Mouse (Mus musculus) neural tube, embryonic 14.5 days (tissue): ENCODE results near the gene Pthlh. TPM values are rescaled to one million over a fixed set of nuclear protein-coding genes. Genes with fewer than 3 reads are reported as not detected.
"Not testable (repeated sequence)": the region's sequence is repeated elsewhere in the genome, so short reads cannot be mapped to it uniquely, and the experiment has no call there.

ENCODE experiments used
- ATAC-seq: fragments of 200-750 bp; cut with Nextera tagmentation; 2 replicates; pipeline ENCODE4 v1.8.0; 2017; ENCODE audit warnings: low read depth, mild to moderate bottlenecking, moderate TSS enrichment, moderate library complexity
- H3K27ac ChIP-seq: fragments of 300-500 bp; sonication (generic); 2 replicates; pipeline ENCODE4 v1.5.1; 2014; ENCODE audit warnings: low read depth, mild to moderate bottlenecking, control low read depth, low read length, moderate library complexity, mixed read lengths
- H3K27me3 ChIP-seq: fragments of 300-500 bp; sonication (generic); 2 replicates; pipeline ENCODE4 v1.6.1; 2014; ENCODE audit warnings: low read length; ENCODE audit not compliant: control insufficient read depth, insufficient read depth
- H3K36me3 ChIP-seq: fragments of 300-500 bp; sonication (generic); 2 replicates; pipeline ENCODE4 v1.6.1; 2014; ENCODE audit warnings: low read length, mixed read lengths; ENCODE audit not compliant: control insufficient read depth, insufficient read depth
- H3K4me1 ChIP-seq: fragments of 300-500 bp; sonication (generic); 2 replicates; pipeline ENCODE4 v1.6.1; 2014; ENCODE audit warnings: low read length; ENCODE audit not compliant: control insufficient read depth, insufficient read depth
- H3K4me2 ChIP-seq: fragments of 300-500 bp; sonication (generic); 2 replicates; pipeline ENCODE4 v1.6.1; 2014; ENCODE audit warnings: mild to moderate bottlenecking, low read depth, low read length, control low read depth
- H3K4me3 ChIP-seq: fragments of 300-500 bp; sonication (generic); 2 replicates; pipeline ENCODE4 v1.5.1; 2014; ENCODE audit warnings: low read depth, low read length, control low read depth, mixed read lengths
- H3K9ac ChIP-seq: fragments of 300-500 bp; sonication (generic); replicated peaks from 2 replicates; pipeline ENCODE4 v1.6.1; 2014; ENCODE audit warnings: low read depth, mild to moderate bottlenecking, control low read depth, low read length, mixed read lengths
- H3K9me3 ChIP-seq: fragments of 300-500 bp; sonication (generic); 2 replicates; pipeline ENCODE4 v1.6.1; 2016; ENCODE audit warnings: low read length; ENCODE audit not compliant: control insufficient read depth
- WGBS: fragments of 180-500 bp; shearing (Covaris S2); extraction: QIAGEN DNeasy Blood & Tissue Kit; methylation state at CpG from one replicate; pipeline ENCODE4 v1.1.7; 2014; 5-methylcytosine and 5-hydroxymethylcytosine counted together
- polyA plus RNA-seq: library from polyadenylated mRNA; unstranded; fragments of >200 nt; fragmentation: Nextera tagmentation; extraction: Ambion mirVana; gene quantifications from 2 replicates; pipeline ENCODE4 v1.2.1, GENCODE M21; 2014

Gene Pthlh
- 2.6 and 3.2 TPM in 2 replicates for polyA plus RNA-seq

DNA sequence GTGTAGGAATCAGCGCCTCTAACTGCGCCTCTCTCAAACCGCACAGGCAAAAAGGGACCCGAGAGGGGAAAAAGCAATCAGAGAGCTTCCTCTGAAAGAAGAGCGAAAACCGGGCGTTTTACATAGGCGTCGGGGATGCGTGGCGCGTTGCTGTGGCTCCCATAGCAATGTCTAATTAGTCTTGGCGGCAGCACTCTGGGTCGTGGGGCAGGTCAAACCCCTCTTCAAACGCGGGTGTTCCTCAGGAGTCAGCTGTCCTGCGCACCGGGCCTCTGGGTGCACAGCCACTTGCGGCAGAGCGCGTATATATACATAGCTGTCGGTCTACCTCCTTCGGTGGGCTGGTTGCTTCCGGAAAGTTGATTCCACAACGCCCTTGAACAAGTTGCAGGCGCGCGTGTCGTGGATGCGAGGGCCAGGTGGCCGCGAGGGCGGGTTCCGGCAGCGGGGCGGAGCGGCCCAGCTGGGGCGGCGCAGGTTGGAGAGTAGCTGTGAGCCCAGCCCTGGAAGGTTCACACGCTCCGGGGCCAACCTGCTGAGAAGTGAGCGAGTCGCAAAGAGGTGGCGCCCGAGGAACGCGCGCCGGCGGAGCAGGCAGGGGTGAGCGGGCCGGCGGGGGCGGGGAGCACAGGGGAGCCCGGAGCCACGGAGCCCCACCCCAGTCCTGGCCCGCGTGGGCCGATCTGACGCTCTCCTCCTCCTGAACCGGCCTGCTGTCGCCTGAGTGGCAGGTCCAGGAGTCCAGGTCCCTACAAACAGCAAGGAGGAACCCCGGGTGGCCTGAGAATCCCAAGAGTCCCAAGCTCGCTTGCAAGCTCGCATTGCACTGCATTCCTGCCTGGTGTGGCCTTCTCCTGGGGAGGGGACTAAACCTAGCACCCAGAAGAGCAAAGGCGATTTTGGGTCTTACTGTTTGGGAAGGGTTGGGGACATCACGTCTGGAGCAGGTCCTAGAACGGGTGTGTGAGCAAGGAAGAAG lies at the start of gene Pthlh:
TSS of gene Pthlh (minus strand) at position 597 of the 979 bp plus-strand sequence.
- under 1% methylated on average over 67 of the region's 68 CpGs for WGBS
- ATAC-seq, result peak; percentile 86
- no peaks in the 10 kb centered on the region for H3K36me3 ChIP-seq
- H3K9ac ChIP-seq, result peak within 1 kb of the TSS; percentile 25; the same call in 1 of the 2 replicates
- H3K4me2 ChIP-seq, result peak within 1 kb of the TSS; percentile 90
- H3K4me3 ChIP-seq, result peak within 1 kb of the TSS; percentile 42
- H3K9me3 ChIP-seq, result no peaks in the 10 kb centered on the region
- no peak within 1 kb of the TSS for H3K27ac ChIP-seq
- H3K27me3 ChIP-seq, result peaks cover 30% of the 10 kb centered on the region
- H3K4me1 ChIP-seq, result peaks cover 9% of the 10 kb centered on the region

DNA sequence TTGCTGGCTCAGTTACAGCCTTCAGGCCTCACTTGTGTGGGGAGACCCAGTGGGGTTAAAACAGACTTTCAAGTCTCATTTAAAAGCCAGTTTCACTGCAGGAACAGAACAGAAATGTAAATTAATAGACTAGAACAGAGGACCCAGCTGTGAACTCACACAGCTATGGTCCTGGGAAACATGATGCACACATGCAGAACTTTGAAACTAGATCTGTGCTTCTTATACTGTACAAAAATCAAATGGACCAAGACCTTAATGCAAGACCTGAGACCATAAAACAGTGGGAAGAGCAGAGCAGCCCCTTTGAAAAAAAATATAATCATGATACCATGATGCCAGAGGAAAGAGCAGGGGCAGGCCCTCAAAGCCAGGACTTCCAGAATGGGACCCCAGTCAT lies 49.3 kb upstream of the Pthlh start:
- no peak overlapping the region for H3K4me3 ChIP-seq
- H3K9me3 ChIP-seq, result no peaks in the 10 kb centered on the region
- ATAC-seq, result no peak
- H3K36me3 ChIP-seq, result no peaks in the 10 kb centered on the region
- H3K27ac ChIP-seq, result no peak overlapping the region
- H3K9ac ChIP-seq, result no peak overlapping the region
- no peak overlapping the region for H3K4me2 ChIP-seq
- no peaks in the 10 kb centered on the region for H3K4me1 ChIP-seq
- no peaks in the 10 kb centered on the region for H3K27me3 ChIP-seq

DNA sequence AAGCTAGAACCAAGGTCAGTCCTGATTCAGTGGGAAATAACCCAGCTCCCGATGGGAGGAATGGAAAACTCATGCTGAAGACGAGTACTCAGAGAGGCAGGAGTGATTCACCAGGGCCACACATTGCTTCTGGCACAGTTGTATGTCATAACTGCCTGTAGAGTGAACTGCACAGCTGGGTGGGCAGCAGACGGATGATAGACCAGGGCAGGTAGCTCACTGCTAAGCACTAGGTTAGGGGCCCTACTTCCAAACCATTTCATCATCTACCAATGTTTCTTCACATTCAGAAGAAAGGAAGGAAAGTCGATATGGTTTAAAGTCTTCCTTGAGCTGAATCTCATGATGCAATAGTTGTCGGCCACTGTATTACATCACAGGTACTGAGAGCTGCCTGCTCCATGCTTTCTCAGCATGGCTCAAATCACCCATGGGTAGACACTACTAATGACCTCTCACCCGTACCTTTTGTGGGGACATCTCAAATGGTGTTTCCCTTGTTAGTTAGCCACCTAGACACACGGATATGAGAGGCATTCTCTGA lies 46.5 kb upstream of the Pthlh start:
- ATAC-seq, result no peak
- no peak overlapping the region for H3K27ac ChIP-seq
- H3K4me3 ChIP-seq, result no peak overlapping the region
- H3K4me1 ChIP-seq, result no peaks in the 10 kb centered on the region
- WGBS, result 85% methylated on average over 7 of the region's 7 CpGs
- H3K9me3 ChIP-seq, result no peaks in the 10 kb centered on the region
- H3K4me2 ChIP-seq, result no peak overlapping the region
- H3K36me3 ChIP-seq, result no peaks in the 10 kb centered on the region
- H3K27me3 ChIP-seq, result no peaks in the 10 kb centered on the region
- no peak overlapping the region for H3K9ac ChIP-seq

DNA sequence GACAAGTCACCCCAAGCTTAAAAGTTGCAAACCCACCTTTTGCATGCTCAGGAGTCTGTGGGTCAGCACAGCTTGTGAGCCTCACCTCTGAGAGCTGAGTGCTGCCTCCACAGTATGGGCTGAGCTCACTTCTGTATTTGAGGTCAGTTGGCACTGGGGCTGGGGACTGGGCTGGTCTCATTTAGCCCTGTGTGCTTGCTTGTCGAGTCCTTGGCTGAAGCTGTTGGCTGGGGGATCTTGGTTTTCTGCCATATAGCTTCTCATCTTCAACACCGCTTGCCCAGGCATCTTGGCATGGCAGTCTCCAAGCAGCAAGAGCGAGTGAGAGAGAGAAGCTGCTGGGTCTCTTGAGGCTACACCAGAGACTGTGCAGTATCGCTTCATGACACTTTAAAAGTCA lies 46.1 kb upstream of the Pthlh start:
- 89% methylated on average over 4 of the region's 4 CpGs for WGBS

DNA sequence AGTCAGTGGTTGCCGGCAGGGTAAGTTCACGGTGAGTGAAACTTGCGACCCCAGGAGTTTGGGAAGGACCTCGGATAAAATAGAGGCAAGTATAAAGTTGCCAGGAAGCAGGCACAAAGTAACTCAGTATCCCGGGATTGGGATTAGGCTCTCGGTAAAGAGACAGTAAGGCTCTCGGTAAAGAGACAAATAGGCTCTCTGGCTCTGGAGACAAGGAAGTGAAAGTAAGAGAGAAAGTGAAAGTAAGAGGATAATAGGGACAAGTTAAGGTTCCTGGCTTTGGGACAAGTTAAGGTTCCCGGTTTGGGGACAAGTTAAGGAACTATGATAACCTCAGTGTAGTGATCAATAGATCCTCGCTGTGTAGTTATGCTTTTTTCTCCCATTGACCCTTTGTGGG lies 40.3 kb upstream of the Pthlh start:
- not testable (repeated sequence) for H3K4me3 ChIP-seq, H3K36me3 ChIP-seq, H3K27ac ChIP-seq, H3K4me2 ChIP-seq, H3K9me3 ChIP-seq, ATAC-seq, H3K9ac ChIP-seq, H3K27me3 ChIP-seq, H3K4me1 ChIP-seq
- 81% methylated on average over 4 of the region's 9 CpGs for WGBS

More for the DNA sequence above, 46.1 kb upstream of the Pthlh start:
- Histone ChIP-seq H3K27ac (no peak overlapping the region), H3K4me2 (no peak overlapping the region), H3K27me3 (no peaks in the 10 kb centered on the region), H3K4me1 (no peaks in the 10 kb centered on the region), H3K36me3 (no peaks in the 10 kb centered on the region), H3K9ac (no peak overlapping the region), H3K4me3 (no peak overlapping the region), H3K9me3 (no peaks in the 10 kb centered on the region)
- no peak for ATAC-seq

DNA sequence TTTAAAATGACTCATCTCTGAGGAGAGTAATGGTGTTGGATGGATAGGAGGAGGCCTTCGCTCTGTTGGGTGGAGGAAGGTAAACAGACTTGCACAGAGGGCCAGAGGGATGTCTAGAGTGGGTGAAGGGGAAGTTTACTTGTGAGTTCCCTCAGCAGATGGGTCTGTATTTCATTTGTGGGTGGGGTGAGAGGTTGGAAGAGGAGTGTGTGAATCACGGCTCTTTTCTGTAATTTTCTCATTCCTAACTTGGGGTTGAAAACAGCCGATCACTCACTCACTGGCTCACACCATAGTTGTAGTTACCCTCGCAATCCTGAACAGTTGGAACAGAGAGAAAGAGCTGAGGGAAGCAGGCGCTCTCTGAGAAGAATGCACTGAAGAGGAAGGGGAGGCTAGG lies 35.6 kb upstream of the Pthlh start:
- Histone ChIP-seq H3K9ac (no peak overlapping the region), H3K4me1 (no peaks in the 10 kb centered on the region), H3K27ac (no peak overlapping the region), H3K4me2 (no peak overlapping the region), H3K27me3 (no peaks in the 10 kb centered on the region; the same call in 1 of the 2 replicates), H3K4me3 (no peak overlapping the region), H3K9me3 (no peaks in the 10 kb centered on the region), H3K36me3 (no peaks in the 10 kb centered on the region)
- WGBS, result 94% methylated on average over 5 of the region's 5 CpGs
- ATAC-seq, result no peak

DNA sequence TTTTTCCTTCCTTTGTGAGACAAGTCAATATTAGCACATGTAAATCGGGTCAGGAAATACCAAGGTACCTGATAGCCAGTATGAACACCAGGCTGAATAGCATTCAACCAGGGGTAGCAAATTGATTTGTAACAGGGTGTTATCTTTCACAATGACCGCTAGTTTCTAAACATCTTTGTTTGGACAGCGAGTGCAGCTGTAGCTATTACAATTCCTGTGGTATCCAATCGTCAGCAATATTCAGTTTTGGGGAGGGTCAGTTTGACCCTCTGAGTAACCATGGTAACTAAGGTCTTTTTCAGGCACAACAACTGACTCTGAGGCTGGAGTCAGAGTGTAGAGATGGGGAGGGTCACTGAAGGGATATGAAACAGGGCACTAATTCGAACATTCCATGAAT lies 15.3 kb upstream of the Pthlh start:
- Histone ChIP-seq H3K9me3 (no peaks in the 10 kb centered on the region), H3K4me1 (no peaks in the 10 kb centered on the region), H3K27me3 (no peaks in the 10 kb centered on the region), H3K36me3 (no peaks in the 10 kb centered on the region), H3K9ac (no peak overlapping the region), H3K4me3 (no peak overlapping the region), H3K27ac (no peak overlapping the region), H3K4me2 (no peak overlapping the region)
- 35% methylated on average over 5 of the region's 5 CpGs for WGBS
- no peak for ATAC-seq

DNA sequence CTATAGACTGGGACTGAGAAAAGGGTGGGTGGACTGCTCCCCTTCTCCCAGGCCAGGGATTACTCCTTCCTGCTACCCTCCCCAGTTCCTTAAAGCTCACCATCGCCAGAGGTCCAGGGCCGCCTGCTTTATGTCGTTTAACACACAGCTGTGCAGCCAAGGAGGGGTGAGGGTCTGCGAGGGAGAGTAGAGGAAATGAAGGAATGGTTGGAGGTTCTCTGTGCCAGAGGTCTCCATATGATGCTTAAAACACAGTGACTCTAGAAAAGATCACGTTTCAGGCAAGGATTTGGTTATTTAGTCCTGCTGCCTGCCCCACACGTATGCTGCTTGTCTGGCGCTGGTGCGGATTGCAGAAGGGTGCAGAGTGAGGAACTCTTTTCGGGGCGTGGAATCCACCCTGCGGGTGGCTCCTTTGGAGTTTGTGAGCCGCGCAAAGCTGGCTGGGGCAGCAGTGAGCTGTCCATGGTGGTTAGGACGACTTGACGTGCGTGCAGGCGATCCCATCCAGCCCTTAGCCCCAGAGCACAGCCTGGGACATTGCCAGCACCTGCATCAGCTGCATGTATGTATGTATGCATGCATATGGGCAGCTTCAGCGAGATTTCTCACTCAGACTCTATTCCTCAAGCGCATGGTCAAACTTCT lies 4.3 kb upstream of the Pthlh start:
- Histone ChIP-seq H3K4me1 (peaks cover 5% of the 10 kb centered on the region), H3K27me3 (peaks cover 20% of the 10 kb centered on the region), H3K4me2 (no peak overlapping the region), H3K9me3 (no peaks in the 10 kb centered on the region), H3K27ac (no peak overlapping the region), H3K36me3 (no peaks in the 10 kb centered on the region), H3K4me3 (no peak overlapping the region), H3K9ac (no peak overlapping the region)
- 6% methylated on average over 19 of the region's 19 CpGs for WGBS
- no peak for ATAC-seq

DNA sequence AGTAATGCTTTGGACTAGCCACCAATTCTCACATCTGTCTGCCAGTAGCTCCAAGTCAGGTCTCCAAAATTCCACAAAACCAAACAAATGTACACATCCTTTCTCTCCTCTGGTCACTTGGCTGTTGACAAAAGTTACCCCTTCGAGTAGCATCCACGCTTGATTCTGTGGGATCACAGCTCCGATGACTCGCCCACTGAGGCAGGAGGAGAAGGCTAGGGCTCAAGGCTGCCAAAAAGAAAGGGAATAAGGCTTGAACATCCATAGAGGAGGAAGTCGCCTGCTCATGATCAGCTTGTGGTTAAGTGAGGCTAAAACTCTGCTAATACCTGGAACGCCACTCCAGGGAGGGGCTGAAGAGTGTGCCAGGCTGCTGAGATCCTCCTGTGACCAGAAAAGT lies 2.5 kb upstream of the Pthlh start:
- H3K4me1 ChIP-seq, result peaks cover 9% of the 10 kb centered on the region
- H3K9ac ChIP-seq, result no peak overlapping the region
- H3K4me3 ChIP-seq, result no peak overlapping the region
- no peak overlapping the region for H3K4me2 ChIP-seq
- no peak overlapping the region for H3K27ac ChIP-seq
- WGBS, result 91% methylated on average over 6 of the region's 6 CpGs
- no peaks in the 10 kb centered on the region for H3K36me3 ChIP-seq
- H3K27me3 ChIP-seq, result peaks cover 25% of the 10 kb centered on the region
- no peak for ATAC-seq
- no peaks in the 10 kb centered on the region for H3K9me3 ChIP-seq
